Mouse (Mus musculus) heart, adult 2 months (tissue): ENCODE measurements around the gene Aftph. TPM values are rescaled to one million over a fixed set of nuclear protein-coding genes. Genes with fewer than 3 reads are reported as not detected.

ENCODE experiments used
- DNase-seq, 2 experiments: peaks; one replicate each; pipeline ENCODE4 v3.0.0; 2021
- H3K27ac ChIP-seq: fragments of 200-600 bp; 2 replicates; pipeline ENCODE4 v1.8.1; 2022
- H3K27me3 ChIP-seq: fragments of 200-500 bp; 2 replicates; pipeline ENCODE4 v1.6.1; 2012; ENCODE audit warnings: mild to moderate bottlenecking, low read length, inconsistent platforms, mixed read lengths; ENCODE audit not compliant: control insufficient read depth, insufficient read depth
- H3K36me3 ChIP-seq: fragments of 200-500 bp; 2 replicates; pipeline ENCODE4 v1.6.1; 2012; ENCODE audit warnings: low read length, inconsistent platforms; ENCODE audit not compliant: control insufficient read depth, insufficient read depth
- H3K4me1 ChIP-seq: fragments of 200-500 bp; 2 replicates; pipeline ENCODE4 v1.6.1; 2011; ENCODE audit warnings: low read length; ENCODE audit not compliant: control insufficient read depth, insufficient read depth
- H3K4me3 ChIP-seq: fragments of 200-600 bp; 2 replicates; pipeline ENCODE4 v1.8.1; 2022
- H3K79me2 ChIP-seq: fragments of 200-500 bp; replicated peaks from 2 replicates; pipeline ENCODE4 v1.6.1; 2012; ENCODE audit warnings: mild to moderate bottlenecking, inconsistent platforms, low read length, moderate library complexity, mixed read lengths; ENCODE audit not compliant: control insufficient read depth, insufficient read depth
- H3K9ac ChIP-seq: fragments of 200-500 bp; 2 replicates; pipeline ENCODE4 v1.6.1; 2012; ENCODE audit warnings: low read depth, mild to moderate bottlenecking, control low read depth, inconsistent platforms, low read length, mixed read lengths
- CTCF ChIP-seq: fragments of 200-600 bp; IDR thresholded peaks from 2 replicates; pipeline ENCODE4 v1.8.1; 2022; ENCODE audit warnings: antibody characterized with exemption, mild to moderate bottlenecking, moderate library complexity
- EP300 ChIP-seq: fragments of 200-500 bp; IDR thresholded peaks from 2 replicates; pipeline ENCODE4 v1.6.1; 2011; ENCODE audit warnings: low read depth, low read length, control low read depth; ENCODE audit not compliant: insufficient read depth
- POLR2A ChIP-seq: fragments of 200-500 bp; IDR thresholded peaks from 2 replicates; pipeline ENCODE4 v1.6.1; 2011; ENCODE audit warnings: mild to moderate bottlenecking, low read depth, low read length, control low read depth; ENCODE audit not compliant: insufficient read depth
- WGBS: fragments of 180-500 bp; shearing (Covaris S2); methylation state at CpG from one replicate; pipeline ENCODE4 v1.1.7; 2018; 5-methylcytosine and 5-hydroxymethylcytosine counted together
- intact Hi-C: fragments of 180-260 bp; cut with DNase I; formaldehyde crosslinking; loops from one replicate; pipeline ENCODE4 v1.15.1; 2025
- polyA plus RNA-seq: library from polyadenylated mRNA; depleted of rRNA; stranded (reverse); fragments of >200 nt; gene quantifications from 2 replicates; pipeline ENCODE4 v1.2.3, GENCODE M21; 2012; rRNA removed
- total RNA-seq, 2 experiments: library from RNA; stranded (reverse); gene quantifications; 2 replicates each; pipeline ENCODE4 v1.2.3; 2021

The Aftph gene
- total and polyA plus RNA-seq, 3 experiments, result 18.9 to 22.7 (median 22.5) TPM

GRCm38 (mm10) chr11:20637060-20637459 is 104.3 kb downstream of the Aftph start:
- no peak overlapping the region for H3K4me3 ChIP-seq
- intact Hi-C loops, result no loop called here
- no peak overlapping the region for H3K27ac ChIP-seq
- DNase-seq, result no peak
- H3K79me2 ChIP-seq, result peaks cover 3% of the 10 kb centered on the region; the same call in 1 of the 2 replicates
- no peak overlapping the region for H3K9ac ChIP-seq
- H3K4me1 ChIP-seq, result peaks cover 6% of the 10 kb centered on the region
- H3K36me3 ChIP-seq, result peaks cover 11% of the 10 kb centered on the region
- no peaks in the 10 kb centered on the region for H3K27me3 ChIP-seq
- TF ChIP-seq CTCF (no peak), POLR2A (no peak), EP300 (no peak)

- TF ChIP-seq POLR2A (no peak), EP300 (no peak), CTCF (no peak)
- Histone ChIP-seq H3K27ac (no peak overlapping the region), H3K27me3 (no peaks in the 10 kb centered on the region), H3K4me1 (peaks cover 6% of the 10 kb centered on the region), H3K4me3 (no peak overlapping the region), H3K36me3 (peaks cover 11% of the 10 kb centered on the region), H3K9ac (no peak overlapping the region), H3K79me2 (peaks cover 3% of the 10 kb centered on the region; the same call in 1 of the 2 replicates)
- intact Hi-C loops, result no loop called here
- DNase-seq, result no peak
- WGBS, result 56% methylated on average over 4 of the region's 4 CpGs
These were observed 105.3 kb downstream of the Aftph start for GRCm38 (mm10) chr11:20636114-20636513.

- Histone ChIP-seq H3K36me3 (peaks cover 11% of the 10 kb centered on the region), H3K79me2 (peaks cover 2% of the 10 kb centered on the region; the same call in 1 of the 2 replicates), H3K4me1 (peaks cover 6% of the 10 kb centered on the region), H3K4me3 (no peak overlapping the region), H3K27me3 (no peaks in the 10 kb centered on the region), H3K9ac (no peak overlapping the region), H3K27ac (no peak overlapping the region)
- TF ChIP-seq POLR2A, result no peak
- TF ChIP-seq CTCF, result no peak
- no peak for TF ChIP-seq EP300
- no peak for DNase-seq
- 57% methylated on average over 6 of the region's 6 CpGs for WGBS
- intact Hi-C loops, result no loop called here
These were observed 105.7 kb downstream of the Aftph start for GRCm38 (mm10) chr11:20635646-20636045.

Other genes with a start within 250 kb of the Aftph start
- 10 to 100 TPM; 16.1 to 20.2 TPM for gene Sertad2, start 198.3 kb downstream of the Aftph start, total RNA-seq
- gene Sertad2, start 198.3 kb downstream of the Aftph start, polyA plus RNA-seq, result 17.7 and 21.9 TPM in 2 replicates
- gene Lgalsl, start 89.5 kb upstream of the Aftph start, total RNA-seq, result 10 to 100 TPM; 31.7 to 37.9 TPM
- gene Lgalsl, start 89.5 kb upstream of the Aftph start, polyA plus RNA-seq, result 12.7 and 17.2 TPM in 2 replicates